Mouse (Mus musculus) T-helper 2 cell (primary cell): ENCODE measurements around the gene 1500011B03Rik.

Experiments used
- in situ Hi-C: fragments of 300-600 bp; cut with MboI, MseI; formaldehyde crosslinking; loops from one replicate; pipeline ENCODE4 v1.15.1; 2025; ENCODE audit warnings: high pct_unique_total_duplicates

1500011B03Rik gene

DNA sequence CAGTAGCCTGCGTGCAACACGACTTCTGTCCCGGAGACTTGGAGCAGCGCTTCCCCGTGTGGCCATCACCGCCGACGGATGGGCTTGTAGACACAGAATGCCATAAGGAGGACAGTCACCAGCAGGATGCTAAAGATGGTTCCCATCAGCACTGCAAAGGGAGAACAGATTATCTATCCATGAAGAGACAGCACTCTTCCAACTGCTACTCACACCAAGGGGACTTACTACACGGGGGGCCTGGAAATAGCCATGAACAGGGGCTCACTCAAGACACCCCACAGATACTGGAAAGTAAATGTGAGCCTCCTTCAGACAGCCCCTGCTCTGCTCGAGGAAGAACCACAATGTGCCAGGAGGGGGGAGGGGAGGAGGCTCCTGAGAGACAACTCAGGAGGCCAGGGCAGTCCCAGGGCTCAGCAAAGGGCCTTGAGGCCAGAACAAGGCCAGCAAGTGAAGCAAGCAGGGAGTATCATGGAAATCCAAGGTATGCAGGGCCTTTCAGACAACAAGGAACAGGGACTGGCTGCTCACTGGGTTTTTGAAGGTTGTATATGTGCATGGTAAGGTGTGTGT, 14.0 kb downstream of the 1500011B03Rik start:
- in situ Hi-C loops, result no loop called here

DNA sequence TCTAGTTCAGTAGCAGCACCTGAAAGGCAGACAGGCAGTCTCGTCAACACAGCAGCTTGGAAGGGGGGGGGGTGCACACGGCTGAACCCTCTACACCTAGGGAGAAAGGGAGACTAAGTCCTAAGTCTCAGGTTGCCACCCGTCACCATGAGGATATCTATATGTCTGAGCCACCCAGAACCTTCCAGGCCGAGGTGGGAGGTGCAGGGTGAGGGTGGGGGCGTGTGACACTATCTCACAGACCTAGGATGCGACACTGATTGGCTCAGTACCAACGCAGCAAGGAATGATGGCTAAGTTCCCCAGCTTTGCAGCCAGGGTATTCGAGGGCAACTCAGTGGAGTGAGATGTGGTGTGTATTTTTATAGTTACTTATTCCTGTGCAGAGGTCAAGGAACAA, 14.9 kb downstream of the 1500011B03Rik start:
- in situ Hi-C loops, result no loop called here

DNA sequence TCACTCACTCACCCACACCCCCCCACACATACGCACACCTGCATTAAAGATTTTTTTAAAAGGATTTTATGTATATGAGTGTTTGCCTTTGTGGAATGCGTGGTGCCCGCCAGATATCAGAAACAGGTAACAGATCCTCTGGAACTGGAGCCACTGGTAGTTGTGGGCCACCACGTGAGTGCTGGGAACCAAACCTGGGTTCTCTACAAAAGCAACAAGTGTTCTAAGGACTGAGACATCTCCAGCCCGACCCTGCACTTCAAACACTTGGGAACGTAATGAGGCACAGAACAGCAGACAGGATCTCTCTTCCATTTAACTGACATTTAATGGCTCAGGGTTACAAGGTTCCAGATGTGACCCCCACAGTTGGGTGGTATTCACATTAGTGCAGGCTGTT, 15.4 kb downstream of the 1500011B03Rik start:
- in situ Hi-C loops, result no loop called here

DNA sequence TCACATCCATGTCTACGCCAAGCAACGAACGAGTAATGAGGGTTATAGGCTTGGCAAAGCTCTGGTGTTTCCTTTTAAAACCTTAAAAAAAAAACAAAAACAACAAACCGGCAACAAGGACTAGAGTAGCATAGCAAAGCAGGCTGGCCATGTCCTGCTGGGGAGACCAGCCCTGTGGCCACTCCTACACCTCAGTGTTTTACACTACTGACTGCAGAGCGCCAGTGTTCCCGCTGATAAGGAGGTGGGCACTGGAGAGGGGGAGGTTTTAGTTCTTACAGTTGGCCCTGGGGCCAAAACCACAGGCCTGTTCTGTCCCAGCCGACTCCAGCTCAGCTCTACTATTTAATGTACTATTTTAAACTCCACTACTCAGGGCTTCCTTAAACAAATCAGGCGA, 15.8 kb downstream of the 1500011B03Rik start:
- in situ Hi-C loops, result no loop called here

DNA sequence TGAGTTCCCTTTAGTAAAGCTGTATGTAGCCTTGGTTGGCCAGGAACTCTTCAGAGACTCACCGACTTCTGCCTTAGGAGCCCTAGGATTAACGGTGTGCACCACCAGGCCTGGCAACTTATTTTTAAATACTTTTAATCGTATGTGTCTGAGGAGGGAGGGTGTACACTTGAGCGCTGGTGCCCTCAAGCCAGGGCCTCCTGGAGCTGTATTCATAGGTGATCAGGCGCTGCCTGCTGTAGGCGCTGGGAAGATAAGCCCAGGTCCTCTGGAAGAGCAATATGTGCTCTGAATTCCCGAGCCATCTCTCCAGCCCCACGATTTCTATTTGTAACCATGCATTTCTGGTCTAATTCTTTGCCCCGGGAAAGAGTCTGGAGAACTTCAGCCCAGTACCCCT, 16.2 kb downstream of the 1500011B03Rik start:
- in situ Hi-C loops, result no loop called here

DNA sequence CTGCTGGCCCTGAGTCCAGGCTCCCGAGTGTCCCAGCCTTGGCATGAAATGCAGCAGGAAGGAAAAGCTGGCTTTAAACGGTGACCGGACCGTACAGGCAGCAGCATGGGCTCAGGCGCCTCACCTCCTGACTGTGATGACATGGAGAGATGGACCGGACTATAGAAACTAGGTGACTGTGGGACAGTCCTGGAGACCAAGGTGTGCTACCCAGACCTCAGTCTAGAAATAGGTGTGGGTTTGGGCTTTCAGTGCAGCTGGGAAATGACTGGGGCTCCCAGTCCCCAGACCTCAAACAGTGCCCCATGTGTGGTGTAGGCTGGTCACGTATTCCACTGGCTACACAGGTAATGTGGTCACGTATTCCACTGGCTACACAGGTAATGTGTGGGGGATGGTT, 16.6 kb downstream of the 1500011B03Rik start:
- in situ Hi-C loops, result no loop called here

DNA sequence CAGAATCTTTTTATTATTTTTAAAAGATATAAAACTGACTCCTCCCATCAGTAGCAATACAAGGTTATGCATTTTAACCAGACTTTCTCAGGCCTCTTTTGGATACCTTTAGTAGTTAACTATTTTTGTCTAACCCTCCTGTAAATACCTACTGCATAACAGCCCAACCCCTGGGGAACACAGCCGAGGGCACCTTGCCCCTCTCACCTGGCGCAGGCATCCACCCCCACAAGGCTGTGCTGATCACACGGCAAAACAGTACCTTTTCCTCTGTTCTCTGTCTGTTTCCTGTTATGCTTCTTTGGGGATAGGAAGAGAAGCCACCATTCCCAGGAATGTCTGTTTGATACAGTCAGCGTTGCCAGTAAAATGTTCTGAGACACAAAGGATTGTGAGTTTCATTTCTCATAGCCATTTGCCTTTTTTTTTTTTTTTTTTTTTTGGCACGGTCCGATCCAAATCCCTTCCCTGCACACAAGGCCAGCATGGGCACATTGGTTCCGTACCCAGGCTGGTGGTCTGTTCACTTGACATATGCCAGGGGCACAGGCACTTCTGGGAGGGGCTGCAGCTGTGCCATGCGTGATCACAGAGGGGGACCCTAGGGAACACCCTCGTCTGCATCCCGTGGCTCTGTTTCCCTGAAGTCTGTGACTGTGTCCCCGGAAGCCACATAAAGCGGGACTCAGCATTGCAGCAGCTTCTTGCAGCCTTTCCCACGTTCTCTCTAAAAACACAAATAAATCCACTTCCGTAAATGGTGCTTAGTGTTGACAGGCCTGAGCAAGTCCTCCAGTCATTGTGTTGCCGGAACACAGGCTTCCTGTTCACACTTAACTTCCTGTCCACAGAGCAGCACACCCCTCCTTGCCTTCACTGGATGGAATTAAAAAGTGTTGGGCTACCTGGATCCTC, 17.6 kb downstream of the 1500011B03Rik start:
- in situ Hi-C loops, result no loop called here

DNA sequence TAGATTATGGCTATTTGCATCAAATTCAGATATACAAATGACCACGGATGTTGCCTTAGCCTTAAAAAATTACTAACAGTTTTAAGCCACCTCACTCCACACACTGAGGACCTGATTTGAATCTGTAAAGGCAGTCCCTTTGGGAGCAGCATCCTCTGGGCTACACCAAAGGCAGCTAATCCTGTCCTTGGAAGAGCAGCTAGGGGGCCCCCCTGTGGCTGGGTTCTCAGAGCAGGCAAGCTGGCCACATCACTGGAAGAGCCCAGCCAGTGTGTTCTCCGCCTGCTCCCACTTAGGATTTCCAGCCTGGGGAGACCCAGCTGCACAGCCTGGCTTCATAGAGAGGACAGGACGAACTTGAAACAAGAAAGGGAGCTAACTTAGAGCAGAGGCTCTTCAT, 18.3 kb downstream of the 1500011B03Rik start:
- in situ Hi-C loops, result no loop called here

DNA sequence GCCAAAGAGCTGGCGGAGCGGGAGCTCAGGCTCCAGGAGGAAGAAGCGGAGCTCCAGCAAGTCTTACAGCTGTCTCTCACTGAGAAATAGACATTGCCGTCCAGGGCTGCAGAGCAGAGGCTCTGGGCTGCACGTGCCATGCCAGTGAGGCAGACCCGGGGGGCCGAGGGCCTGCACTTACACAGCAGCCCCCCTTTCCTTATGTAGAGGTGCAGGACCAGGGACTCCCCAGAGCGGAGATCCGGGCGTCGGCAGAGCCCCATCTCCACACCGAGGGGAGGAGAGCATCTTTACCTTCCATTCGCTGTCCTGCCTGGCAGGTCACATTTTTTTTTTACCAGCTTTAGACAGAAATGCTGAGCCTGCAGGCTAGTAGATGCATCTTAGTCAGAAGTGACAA, 18.9 kb downstream of the 1500011B03Rik start:
- in situ Hi-C loops, result no loop called here

DNA sequence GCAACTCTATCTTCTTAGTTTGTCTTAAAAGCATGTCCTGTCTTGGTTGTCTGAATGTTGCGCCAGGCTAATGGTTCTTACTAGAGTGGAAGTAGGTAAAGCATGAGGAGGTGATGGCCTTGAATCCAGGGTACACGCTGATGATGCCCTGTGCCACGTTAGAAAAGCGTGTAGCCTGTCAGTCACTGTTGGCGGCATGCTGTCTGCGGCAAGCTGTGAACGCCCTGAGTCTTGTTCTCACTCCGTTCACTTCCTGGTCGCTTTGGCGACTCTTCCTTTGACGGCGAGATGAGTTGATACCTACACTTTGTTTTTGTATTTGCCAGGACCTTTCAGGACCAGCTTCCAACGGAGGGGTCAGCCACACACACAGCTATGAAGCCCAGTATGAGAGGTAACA, 20.0 kb downstream of the 1500011B03Rik start:
- in situ Hi-C loops, result no loop called here

DNA sequence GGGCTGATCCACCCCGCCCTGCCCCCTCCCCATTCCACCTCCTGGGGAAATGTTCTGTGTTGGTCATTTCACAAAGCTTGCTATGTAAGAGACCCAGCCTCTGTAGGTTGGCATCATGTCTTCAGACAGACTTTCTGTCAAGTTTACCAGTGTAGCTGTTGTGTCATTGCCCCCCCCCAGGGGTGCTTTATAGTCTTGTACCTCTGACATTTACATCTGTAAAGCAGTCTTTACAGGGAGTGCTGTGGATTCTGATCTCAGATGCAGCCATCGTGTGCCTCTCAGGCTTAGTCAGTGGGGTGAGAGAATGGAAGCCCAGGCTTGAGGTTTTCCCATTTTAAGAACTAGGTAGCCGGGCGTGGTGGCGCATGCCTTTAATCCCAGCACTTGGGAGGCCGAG, 21.4 kb downstream of the 1500011B03Rik start:
- in situ Hi-C loops, result no loop called here

DNA sequence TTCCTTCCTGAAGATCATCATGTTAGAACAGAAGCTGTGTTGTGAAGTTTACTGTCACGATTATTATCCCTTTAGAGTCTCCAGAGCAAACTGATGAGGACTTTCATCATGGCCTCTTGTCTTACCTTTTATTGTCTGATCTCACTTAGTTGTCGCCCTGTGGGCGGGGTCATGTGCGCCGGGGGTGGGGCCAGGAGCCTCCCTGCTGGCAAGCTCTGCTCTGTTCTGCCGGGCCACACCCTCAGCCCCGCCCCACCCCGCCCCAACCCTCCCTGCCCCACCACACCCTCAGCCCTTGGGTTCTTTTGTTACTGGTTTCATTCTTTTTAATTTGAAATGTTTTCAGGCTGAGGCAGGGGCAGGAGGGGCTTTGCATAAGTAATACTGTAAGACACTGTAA, 22.2 kb downstream of the 1500011B03Rik start:
- in situ Hi-C loops, result no loop called here

DNA sequence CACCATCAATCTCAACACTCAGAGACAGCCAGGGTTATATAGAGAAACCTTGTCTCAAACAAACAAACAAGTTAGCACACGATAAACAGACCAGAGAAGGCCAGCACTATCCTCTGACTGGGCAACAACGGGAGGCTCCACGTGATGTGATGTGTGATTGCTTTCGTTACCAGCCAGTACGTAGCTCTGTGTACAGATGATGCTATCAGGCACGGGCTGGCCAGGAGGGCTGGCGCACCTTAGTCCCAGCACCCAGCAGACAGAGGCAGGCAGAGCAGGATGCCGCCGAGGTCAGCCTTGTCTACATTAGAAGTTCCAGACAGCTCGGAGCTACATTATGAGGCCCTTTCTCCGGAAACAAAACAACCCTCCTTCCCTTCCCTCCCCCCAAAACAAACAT, 23.4 kb downstream of the 1500011B03Rik start:
- in situ Hi-C loops, result no loop called here

DNA sequence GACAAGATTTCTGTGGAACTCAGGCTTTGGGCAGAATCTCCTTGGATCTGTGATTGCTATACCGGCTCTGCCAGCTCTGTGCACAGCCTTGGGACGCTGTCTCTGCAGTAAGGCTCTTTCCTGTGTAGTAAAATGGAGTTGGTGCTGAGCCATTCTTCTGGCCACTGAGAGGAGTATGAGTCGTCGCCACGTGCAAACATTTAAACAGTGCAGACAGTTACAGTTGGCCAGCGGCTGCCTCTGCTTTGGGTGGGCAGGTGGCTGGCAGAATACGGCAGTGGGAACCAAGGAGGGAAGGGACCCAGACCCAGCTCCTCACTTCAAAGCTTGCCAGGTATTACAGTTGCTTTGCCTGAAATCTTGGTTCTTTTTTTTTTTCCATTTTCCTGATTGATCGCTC, 26.0 kb downstream of the 1500011B03Rik start:
- in situ Hi-C loops, result no loop called here

DNA sequence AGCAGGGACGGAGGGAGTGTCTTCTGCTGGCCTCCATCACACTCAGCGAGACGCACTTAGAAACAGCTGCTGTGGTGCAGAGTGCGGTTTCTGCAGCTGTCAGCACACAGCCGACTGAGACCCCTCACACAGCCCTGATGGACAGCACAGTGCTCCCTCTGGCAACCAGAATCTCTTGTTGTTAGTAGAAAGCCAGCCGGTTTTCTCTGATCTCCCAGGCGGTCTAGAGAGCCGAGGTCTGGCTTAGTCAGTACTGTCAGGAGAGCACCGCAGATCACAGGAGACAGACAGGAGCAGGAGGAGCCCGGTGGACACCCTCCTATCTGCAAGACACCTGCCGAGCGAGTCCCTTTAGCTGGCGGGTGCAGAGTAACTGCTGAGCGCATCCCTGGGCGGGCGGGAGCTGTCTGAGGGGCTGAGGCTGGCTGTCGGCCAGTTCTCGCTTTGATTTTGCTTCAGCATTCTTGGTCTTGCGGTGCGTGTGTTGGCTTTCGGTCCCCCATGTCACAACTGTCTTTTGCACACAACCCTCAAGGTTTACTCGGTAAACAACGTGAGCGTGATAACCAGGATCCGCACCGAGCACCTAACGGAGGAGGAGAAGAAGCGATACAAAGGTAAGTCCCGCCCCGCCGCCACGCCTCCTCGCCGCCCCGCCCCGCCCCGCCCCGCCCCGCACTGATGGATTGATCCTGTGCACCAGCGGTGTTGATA, 26.8 kb downstream of the 1500011B03Rik start:
- in situ Hi-C loops, result no loop called here

DNA sequence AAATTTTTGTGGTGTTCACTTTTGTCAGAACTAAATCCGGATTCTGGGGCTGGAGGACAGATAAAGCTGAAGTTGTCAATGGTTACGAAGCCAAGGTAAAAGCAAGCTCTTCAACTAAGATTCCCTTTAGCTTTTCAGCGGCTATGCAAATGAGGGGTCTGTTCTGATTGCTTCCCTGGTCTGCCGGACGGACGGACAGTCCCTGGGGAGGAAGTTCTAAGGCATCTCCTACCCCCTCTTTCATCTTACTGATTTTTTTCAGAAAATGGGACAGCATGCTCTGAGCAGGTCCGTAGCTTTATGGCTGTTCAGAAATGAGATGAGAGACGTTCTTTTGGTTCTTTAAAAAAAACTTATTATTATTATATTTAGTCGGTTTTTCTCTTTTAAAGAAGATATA, 27.6 kb downstream of the 1500011B03Rik start:
- in situ Hi-C loops, result no loop called here

DNA sequence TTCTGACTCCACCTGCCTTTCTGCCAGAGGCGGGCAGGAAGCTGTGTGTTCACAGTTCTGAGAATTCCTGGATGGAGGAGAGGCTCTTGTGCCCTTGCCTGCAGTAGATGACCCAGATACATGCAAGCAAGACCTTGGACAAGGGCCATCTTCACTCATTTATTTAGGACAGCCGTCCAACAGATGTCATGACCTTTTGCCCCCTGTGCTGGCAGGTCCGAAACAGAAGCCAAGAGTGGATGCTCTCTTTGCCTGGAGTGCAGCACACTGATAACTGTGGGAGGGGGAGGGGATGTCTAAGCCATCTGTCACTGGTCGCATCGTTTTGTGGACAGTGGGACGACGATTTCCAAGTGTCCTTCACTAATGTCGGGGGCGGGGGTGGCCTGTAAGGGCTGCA, 28.0 kb downstream of the 1500011B03Rik start:
- in situ Hi-C loops, result no loop called here

DNA sequence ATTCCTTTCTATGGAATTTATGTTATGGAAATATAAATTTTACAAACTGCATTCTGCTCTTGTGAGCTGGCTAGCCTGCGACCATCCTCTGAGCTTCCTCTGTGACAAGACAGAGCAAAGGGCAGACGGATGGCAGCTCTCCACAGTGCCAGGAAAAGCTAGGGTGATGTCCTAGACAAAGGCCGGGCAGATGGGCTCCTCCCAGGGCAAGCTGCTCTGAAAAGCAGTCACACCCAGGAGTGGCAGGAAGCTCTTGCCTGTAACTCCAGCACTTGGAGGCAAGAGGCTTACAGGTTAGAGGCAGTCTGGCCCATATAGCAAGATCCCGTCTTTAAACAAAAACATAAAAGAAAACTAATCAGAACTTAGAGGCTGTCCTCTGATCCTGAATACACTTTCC, 28.7 kb downstream of the 1500011B03Rik start:
- in situ Hi-C loops, result no loop called here

DNA sequence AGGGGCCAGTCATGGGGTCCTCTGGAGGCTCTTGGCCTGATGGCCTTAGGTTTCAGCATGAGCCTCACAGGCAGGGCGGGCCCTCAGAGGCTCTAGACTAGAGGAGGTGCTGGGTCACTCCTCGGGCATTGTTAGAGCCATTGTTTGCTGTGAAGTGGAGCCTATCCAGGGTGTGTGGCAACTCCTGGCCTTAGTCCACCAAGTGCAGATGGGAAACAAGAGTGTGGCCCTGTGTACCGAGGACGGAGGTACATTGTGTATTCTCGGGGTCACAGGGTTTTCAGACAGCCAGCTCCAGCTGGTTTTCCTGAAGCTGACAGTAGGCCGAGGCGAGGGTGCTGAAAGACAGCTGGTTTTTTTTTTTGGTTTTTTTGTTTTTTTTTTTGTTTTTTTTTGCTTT, 30.0 kb downstream of the 1500011B03Rik start:
- in situ Hi-C loops, result no loop called here

DNA sequence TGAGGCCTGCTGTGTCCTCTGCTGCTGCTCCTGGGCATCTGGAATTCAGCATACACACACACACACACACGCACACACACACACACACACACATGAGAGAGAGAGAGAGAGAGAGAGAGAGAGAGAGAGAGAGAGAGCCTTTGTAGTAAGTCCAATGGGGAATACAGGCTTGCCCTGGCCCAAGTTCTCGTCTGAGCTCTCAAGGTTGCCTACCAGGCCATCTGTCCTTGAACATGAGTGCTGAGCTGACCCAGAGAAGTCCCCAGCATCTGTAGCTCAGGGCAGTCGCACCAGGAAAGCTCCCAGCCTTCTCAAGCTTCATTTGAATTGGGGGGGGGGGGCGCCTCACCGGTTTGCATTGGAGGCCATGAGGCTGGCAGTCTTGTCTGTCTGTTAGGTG, 38.1 kb downstream of the 1500011B03Rik start:
- in situ Hi-C loops, result no loop called here

DNA sequence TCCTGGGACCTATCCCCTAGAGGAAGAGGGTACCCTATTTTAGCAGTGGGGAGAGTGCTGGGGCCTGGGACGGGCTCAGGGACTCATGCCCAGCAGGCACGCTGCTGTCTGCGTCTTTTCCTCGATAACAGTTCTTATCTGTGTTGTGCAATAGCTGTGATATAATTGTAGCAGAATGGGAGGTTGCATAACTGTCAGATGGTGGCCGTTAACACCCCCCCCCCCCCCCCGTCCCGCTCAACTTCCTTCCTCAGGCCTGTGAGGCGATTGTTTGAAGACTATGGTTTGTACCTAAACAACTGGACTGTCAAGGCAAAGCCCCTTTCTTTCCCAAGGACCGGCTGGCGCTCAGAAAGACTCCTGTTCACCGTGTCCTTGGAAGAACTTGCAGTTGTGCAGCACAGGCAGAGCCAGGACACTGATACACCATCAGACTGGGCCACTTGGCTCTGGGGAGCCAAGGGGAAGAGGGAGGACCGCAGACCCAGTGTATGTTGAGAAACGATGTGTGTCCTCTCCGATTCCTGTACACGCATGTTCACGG, 38.6 kb downstream of the 1500011B03Rik start:
- in situ Hi-C loops, result no loop called here

DNA sequence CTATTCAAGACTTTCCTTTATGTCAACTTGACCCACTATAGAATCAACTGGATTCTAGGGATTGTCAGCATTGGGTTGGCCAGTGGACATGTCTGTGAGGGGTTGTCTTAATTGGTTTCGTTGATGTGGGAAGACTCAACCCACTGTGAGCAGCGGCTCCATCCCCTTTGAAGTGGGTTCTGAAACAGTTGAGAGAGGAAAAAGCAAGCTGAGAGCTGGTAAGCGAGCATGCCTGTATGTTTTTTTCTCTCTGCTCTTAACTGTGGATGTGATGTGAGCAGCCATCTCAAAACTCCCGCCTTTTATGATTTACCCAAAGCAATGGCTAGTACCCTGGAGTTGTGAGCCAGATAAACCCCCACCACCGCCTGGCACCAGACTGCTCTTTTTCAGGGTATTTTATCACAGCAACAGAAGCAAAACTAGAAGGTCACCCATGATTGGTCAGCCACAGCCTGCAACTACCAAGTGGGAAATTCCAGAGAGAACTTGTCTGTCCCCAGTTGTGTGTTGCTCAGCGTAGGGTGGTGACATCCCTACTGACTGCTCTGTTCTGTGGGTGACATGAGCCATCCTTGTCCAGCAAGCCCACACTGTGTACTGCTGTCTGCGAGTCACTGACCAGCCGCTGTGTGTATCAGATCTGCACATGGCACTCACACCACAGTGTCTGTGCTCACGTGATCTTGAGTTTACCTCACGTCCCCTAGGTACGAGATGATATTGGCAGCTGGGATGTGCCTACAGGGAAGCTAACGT, 39.7 kb downstream of the 1500011B03Rik start:
- in situ Hi-C loops, result no loop called here
